Mouse (Mus musculus) MEL (cell line): ENCODE measurements around the gene Gm49318. TPM values are rescaled to one million over a fixed set of nuclear protein-coding genes. Genes with fewer than 3 reads are reported as not detected.

Experiments
- DNase-seq: peaks from one replicate; pipeline ENCODE4 v3.0.0; 2011; ENCODE audit warnings: low read depth, low spot score
- H3K27ac ChIP-seq: 2 replicates; pipeline ENCODE4 v1.5.1; 2012; ENCODE audit warnings: low read depth, mild to moderate bottlenecking, control low read depth, low read length, moderate library complexity; ENCODE audit not compliant: control insufficient read depth
- H3K27me3 ChIP-seq, 2 experiments: fragments of 150-350 bp in 1 of 2; sonication (generic) in 1 of 2; 2 replicates each; pipeline ENCODE4 v1.6.1; 2012; ENCODE audit warnings: low read length in 2 of 2, mild to moderate bottlenecking in 2 of 2, improper control_type of control experiment in 1 of 2, moderate library complexity in 1 of 2; ENCODE audit not compliant: insufficient read depth in 2 of 2, control insufficient read depth in 1 of 2
- H3K36me3 ChIP-seq, 2 experiments: 2 replicates each; pipeline ENCODE4 v1.6.1; 2012 to 2014; ENCODE audit warnings: low read length in 2 of 2, improper control_type of control experiment in 1 of 2, inconsistent platforms in 1 of 2, mild to moderate bottlenecking in 1 of 2; ENCODE audit not compliant: insufficient read depth in 2 of 2, control insufficient read depth in 1 of 2
- H3K4me1 ChIP-seq, 2 experiments: fragments of 150-350 bp in 1 of 2; sonication (generic) in 1 of 2; 2 replicates each; pipeline ENCODE4 v1.6.1; 2012; ENCODE audit warnings: low read length in 2 of 2, improper control_type of control experiment in 1 of 2, mild to moderate bottlenecking in 1 of 2; ENCODE audit not compliant: insufficient read depth in 2 of 2, control insufficient read depth in 1 of 2
- H3K4me3 ChIP-seq, 2 experiments: fragments of 150-350 bp in 1 of 2; sonication (generic) in 1 of 2; 2 replicates each; pipeline ENCODE4 v1.5.1; 2012; ENCODE audit warnings: low read depth in 2 of 2, low read length in 2 of 2, mild to moderate bottlenecking in 2 of 2, moderate library complexity in 2 of 2, control low read depth in 1 of 2, improper control_type of control experiment in 1 of 2; ENCODE audit not compliant: control insufficient read depth in 1 of 2, insufficient read depth in 1 of 2
- H3K79me2 ChIP-seq: 2 replicates; pipeline ENCODE4 v1.6.1; 2012; ENCODE audit warnings: mild to moderate bottlenecking, low read length, moderate library complexity; ENCODE audit not compliant: control insufficient read depth, poor library complexity, insufficient read depth
- H3K9ac ChIP-seq: 2 replicates; pipeline ENCODE4 v1.6.1; 2012; ENCODE audit warnings: low read depth, mild to moderate bottlenecking, control low read depth, low read length, moderate library complexity; ENCODE audit not compliant: control insufficient read depth, poor library complexity, severe bottlenecking
- H3K9me3 ChIP-seq: fragments of 150-350 bp; sonication (generic); replicated peaks from 2 replicates; pipeline ENCODE4 v1.6.1; 2012; ENCODE audit warnings: mild to moderate bottlenecking, low read length, improper control_type of control experiment, moderate library complexity; ENCODE audit not compliant: insufficient read depth
- CHD1 ChIP-seq: IDR thresholded peaks from 2 replicates; pipeline ENCODE4 v1.6.1; 2012; ENCODE audit warnings: low read depth, mild to moderate bottlenecking, inconsistent platforms, low read length, improper control_type of control experiment
- CHD2 ChIP-seq: IDR thresholded peaks from 2 replicates; pipeline ENCODE4 v1.6.1; 2011; ENCODE audit warnings: low read length, improper control_type of control experiment
- GABPA ChIP-seq: IDR thresholded peaks from 2 replicates; pipeline ENCODE4 v1.6.1; 2012; ENCODE audit warnings: low read depth, mild to moderate bottlenecking, inconsistent platforms, low read length, improper control_type of control experiment, moderate library complexity
- GATA1 ChIP-seq: IDR thresholded peaks from 2 replicates; pipeline ENCODE4 v1.6.1; 2011; ENCODE audit warnings: low read depth, low read length, improper control_type of control experiment
- HCFC1 ChIP-seq: IDR thresholded peaks from 2 replicates; pipeline ENCODE4 v1.6.1; 2012; ENCODE audit warnings: low read depth, mild to moderate bottlenecking, inconsistent platforms, low read length, improper control_type of control experiment, moderate library complexity
- JUND ChIP-seq: IDR thresholded peaks from 2 replicates; pipeline ENCODE4 v1.6.1; 2011; ENCODE audit warnings: low read depth, mild to moderate bottlenecking, improper control_type of control experiment, low read length
- MAZ ChIP-seq: IDR thresholded peaks from 2 replicates; pipeline ENCODE4 v1.6.1; 2012; ENCODE audit warnings: low read depth, mild to moderate bottlenecking, inconsistent platforms, low read length, improper control_type of control experiment
- MXI1 ChIP-seq: IDR thresholded peaks from 2 replicates; pipeline ENCODE4 v1.6.1; 2011; ENCODE audit warnings: mild to moderate bottlenecking, low read depth, low read length, improper control_type of control experiment
- NELFE ChIP-seq: IDR thresholded peaks from 2 replicates; pipeline ENCODE4 v1.6.1; 2011; ENCODE audit warnings: low read depth, low read length, improper control_type of control experiment
- NRF1 ChIP-seq: IDR thresholded peaks from 2 replicates; pipeline ENCODE4 v1.6.1; 2014; ENCODE audit warnings: low read depth, mild to moderate bottlenecking, inconsistent platforms, low read length, improper control_type of control experiment, moderate library complexity; ENCODE audit not compliant: poor library complexity, insufficient read depth, severe bottlenecking
- POLR2A ChIP-seq, 2 experiments: IDR thresholded peaks; 2 replicates each; pipeline ENCODE4 v1.6.1; 2011 to 2012; ENCODE audit warnings: low read length in 2 of 2, mild to moderate bottlenecking in 2 of 2, control low read depth in 1 of 2, improper control_type of control experiment in 1 of 2, low read depth in 1 of 2, moderate library complexity in 1 of 2; ENCODE audit not compliant: control insufficient read depth in 1 of 2, insufficient read depth in 1 of 2, poor library complexity in 1 of 2
- POLR2AphosphoS5 ChIP-seq: IDR thresholded peaks from 2 replicates; pipeline ENCODE4 v1.6.1; 2012; ENCODE audit warnings: low read depth, borderline replicate concordance, mild to moderate bottlenecking, inconsistent platforms, low read length, moderate library complexity, mixed read lengths
- RCOR1 ChIP-seq: IDR thresholded peaks from 2 replicates; pipeline ENCODE4 v1.6.1; 2012; ENCODE audit warnings: low read depth, mild to moderate bottlenecking, inconsistent platforms, low read length, improper control_type of control experiment
- SMC3 ChIP-seq: IDR thresholded peaks from 2 replicates; pipeline ENCODE4 v1.6.1; 2011; ENCODE audit warnings: low read depth, low read length, improper control_type of control experiment
- TBP ChIP-seq: IDR thresholded peaks from 2 replicates; pipeline ENCODE4 v1.8.0; 2011; ENCODE audit warnings: low read depth, low read length, improper control_type of control experiment
- TCF12 ChIP-seq: IDR thresholded peaks from 2 replicates; pipeline ENCODE4 v1.6.1; 2014; ENCODE audit warnings: low read depth, mild to moderate bottlenecking, inconsistent platforms, low read length, improper control_type of control experiment, moderate library complexity
- USF1 ChIP-seq: IDR thresholded peaks from 2 replicates; pipeline ENCODE4 v1.6.1; 2014; ENCODE audit warnings: low read depth, mild to moderate bottlenecking, inconsistent platforms, low read length, improper control_type of control experiment, moderate library complexity
- ZKSCAN1 ChIP-seq: IDR thresholded peaks from 2 replicates; pipeline ENCODE4 v1.6.1; 2012; ENCODE audit warnings: low read depth, mild to moderate bottlenecking, inconsistent platforms, low read length, improper control_type of control experiment, moderate library complexity
- ZNF384 ChIP-seq: IDR thresholded peaks from 2 replicates; pipeline ENCODE4 v1.6.1; 2012; ENCODE audit warnings: low read depth, mild to moderate bottlenecking, inconsistent platforms, low read length, improper control_type of control experiment
- polyA plus RNA-seq, 2 experiments: library from polyadenylated mRNA; stranded (reverse) in 1 of 2; unstranded in 1 of 2; fragments of >175 nt in 1 of 2; fragments of >200 nt in 1 of 2; gene quantifications; 2 replicates each; pipeline versions ENCODE4 v1.2.1 to v1.2.4; 2012; ENCODE audit warnings: low replicate concordance in 2 of 2, low read depth in 1 of 2; ENCODE audit not compliant: insufficient read length in 2 of 2, insufficient read depth in 1 of 2, missing spikeins in 1 of 2
- total RNA-seq: library from RNA; depleted of rRNA; stranded (reverse); fragments of 300-350 nt; gene quantifications from 2 replicates; pipeline ENCODE4 v1.2.3, GENCODE M21; 2012

The Gm49318 gene
- total and polyA plus RNA-seq, 3 experiments: not detected

DNA sequence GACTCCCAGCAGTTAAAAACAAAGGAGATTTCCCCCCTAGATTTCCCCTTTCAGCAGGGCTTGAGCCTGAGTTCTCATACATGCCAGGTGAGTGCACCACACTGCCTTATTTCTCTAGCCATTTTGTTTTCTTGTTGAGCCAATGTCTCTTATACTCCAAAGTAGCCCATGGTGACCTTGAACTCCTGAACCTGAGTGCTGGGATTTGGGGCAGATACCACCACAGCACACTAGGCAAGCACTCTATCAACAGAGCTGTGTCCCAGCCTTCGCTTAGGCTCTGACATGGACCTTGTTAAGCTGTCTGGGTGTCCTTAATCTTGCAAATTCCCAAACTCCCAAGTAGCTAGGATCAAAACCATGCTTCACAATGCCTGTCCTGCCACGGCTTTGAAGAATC, 29.2 kb downstream of the Gm49318 start:
- Histone ChIP-seq H3K9me3 (no peaks in the 10 kb centered on the region), H3K27ac (no peak overlapping the region), H3K4me1 (no peaks in the 10 kb centered on the region), H3K36me3 (no peaks in the 10 kb centered on the region), H3K9ac (no peak overlapping the region), H3K27me3 (peaks cover 1 to 5% of the 10 kb centered on the region in 2 experiments; a peak in 3 of 4 replicates), H3K79me2 (no peaks in the 10 kb centered on the region), H3K4me3 (no peak overlapping the region)
- DNase-seq: no peak
- TF ChIP-seq NRF1 (no peak), HCFC1 (no peak), POLR2AphosphoS5 (no peak), CHD2 (no peak), MXI1 (no peak), USF1 (no peak), ZNF384 (no peak), SMC3 (no peak), GABPA (no peak), JUND (no peak), TCF12 (no peak), MAZ (no peak), CHD1 (no peak), ZKSCAN1 (no peak), TBP (no peak)

GRCm38 (mm10) chr9:22037826-22038225, 33.2 kb downstream of the Gm49318 start:
- H3K27ac ChIP-seq: no peak overlapping the region
- no peaks in the 10 kb centered on the region for H3K79me2 ChIP-seq
- DNase-seq: no peak
- no peak overlapping the region for H3K4me3 ChIP-seq
- H3K27me3 ChIP-seq: peaks cover 1 to 6% of the 10 kb centered on the region in 2 experiments; a peak in 3 of 4 replicates
- H3K4me1 ChIP-seq: no peaks in the 10 kb centered on the region
- H3K36me3 ChIP-seq: no peaks in the 10 kb centered on the region
- no peaks in the 10 kb centered on the region for H3K9me3 ChIP-seq
- no peak overlapping the region for H3K9ac ChIP-seq
- TF ChIP-seq NELFE (no peak), ZKSCAN1 (no peak), GATA1 (no peak), JUND (no peak), RCOR1 (no peak), POLR2A (IDR thresholded peaks at IDR 0.05; ENCODE audit: control insufficient read depth in 1 of 2, insufficient read depth in 1 of 2, low read depth in 1 of 2, low read length in 2 of 2, poor library complexity in 1 of 2) (no peak), HCFC1 (no peak)
